Mouse (Mus musculus): ENCODE data around the gene Pink1. TPM values are rescaled to one million over a fixed set of nuclear protein-coding genes. Genes with fewer than 3 reads are reported as not detected.
"Not testable (repeated sequence)": the region's sequence is repeated elsewhere in the genome, so short reads cannot be mapped to it uniquely, and the experiment has no call there.

The Pink1 gene
- polyA plus RNA-seq, 1 experiment: 172 TPM

DNA sequence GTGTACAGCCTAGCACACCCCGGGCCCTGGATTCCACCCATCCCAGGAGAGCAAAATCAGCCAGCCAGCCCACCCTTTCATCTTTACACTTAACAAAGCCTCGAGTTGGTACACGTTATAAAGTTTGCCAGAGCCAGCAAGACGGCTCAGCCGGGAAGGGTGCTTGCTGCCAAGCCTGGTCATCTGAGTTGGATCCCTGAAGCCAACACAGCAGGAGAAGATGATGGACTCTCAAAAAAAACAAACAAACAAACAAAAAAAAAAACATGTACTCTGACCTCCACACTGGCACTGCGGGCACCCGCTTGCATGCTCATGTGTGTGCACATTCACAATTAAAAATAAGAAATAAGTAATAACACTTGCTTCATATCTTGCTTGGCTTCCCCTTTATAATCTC is 15.9 kb upstream of the Pink1 start:
- no peak for DNase-seq (ENCODE audit: low read depth)

- DNase-seq (ENCODE audit: low read depth): no peak
These were observed 15.3 kb upstream of the Pink1 start for GRCm38 (mm10) chr4:138341393-138341792.

- no peak for DNase-seq (ENCODE audit: low read depth)
These were observed 13.9 kb upstream of the Pink1 start for GRCm38 (mm10) chr4:138339963-138340362.

DNA sequence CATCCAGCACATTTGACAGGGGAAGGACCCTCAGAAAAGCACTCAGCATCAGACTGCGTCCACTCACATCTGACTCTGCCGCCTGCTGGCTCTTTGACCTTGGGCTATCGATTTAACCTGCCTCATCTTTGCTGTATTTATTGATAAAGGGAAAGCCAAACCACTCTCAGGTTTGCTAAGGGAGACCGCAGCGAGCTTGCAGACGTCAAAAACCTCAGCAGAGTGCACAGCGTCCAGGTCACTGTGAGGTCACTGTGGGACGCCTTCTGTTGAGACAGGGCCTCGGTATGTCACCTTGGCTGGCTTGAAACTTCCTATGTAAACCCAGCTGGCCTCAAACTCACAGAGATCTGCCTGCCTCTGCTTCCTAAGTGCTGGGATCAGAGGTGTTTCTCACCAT is 11.2 kb upstream of the Pink1 start:
- no peak for DNase-seq (ENCODE audit: low read depth)

DNA sequence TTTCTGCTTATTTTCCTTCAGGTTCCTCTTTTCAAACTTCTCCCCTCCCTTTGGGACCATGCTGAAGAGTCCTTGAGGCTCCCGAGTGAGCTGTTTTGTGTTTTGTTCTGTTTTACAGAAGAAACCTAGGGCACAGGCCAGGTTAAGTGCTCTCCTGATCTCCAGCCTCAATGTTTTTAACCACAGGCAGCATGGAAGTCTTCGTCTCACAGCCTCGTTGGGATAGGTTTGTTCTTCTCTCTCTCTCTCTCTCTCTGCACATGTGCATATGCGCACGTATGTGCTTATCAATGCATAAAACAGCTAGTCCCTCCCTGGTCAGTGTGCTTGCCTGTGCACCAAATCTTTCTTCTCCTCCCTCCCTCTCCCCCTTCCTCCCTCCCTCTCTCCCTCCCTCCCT is 10.8 kb upstream of the Pink1 start:
- no peak for DNase-seq (ENCODE audit: low read depth)

DNA sequence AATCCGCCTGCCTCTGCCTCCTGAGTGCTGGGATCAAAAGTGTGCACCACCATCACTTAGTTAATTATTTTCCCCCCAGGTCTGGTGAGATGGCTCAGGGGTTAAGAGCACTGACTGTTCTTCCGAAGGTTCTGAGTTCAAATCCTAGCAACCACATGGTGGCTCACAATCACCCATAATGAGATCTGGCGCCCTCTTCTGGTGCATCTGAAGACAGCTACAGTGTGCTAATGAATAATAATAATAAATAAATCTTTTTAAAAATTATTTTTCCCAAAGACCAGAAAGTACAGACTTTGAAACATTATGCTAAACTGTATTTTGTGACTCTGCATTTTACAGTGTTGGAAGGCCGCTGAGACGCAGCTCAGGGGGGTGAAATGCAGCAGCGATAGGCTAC is 9.5 kb upstream of the Pink1 start:
- DNase-seq (ENCODE audit: low read depth): no peak

GRCm38 (mm10) chr4:138335036-138335435 is 8.9 kb upstream of the Pink1 start:
- no peak for DNase-seq (ENCODE audit: low read depth)

DNA sequence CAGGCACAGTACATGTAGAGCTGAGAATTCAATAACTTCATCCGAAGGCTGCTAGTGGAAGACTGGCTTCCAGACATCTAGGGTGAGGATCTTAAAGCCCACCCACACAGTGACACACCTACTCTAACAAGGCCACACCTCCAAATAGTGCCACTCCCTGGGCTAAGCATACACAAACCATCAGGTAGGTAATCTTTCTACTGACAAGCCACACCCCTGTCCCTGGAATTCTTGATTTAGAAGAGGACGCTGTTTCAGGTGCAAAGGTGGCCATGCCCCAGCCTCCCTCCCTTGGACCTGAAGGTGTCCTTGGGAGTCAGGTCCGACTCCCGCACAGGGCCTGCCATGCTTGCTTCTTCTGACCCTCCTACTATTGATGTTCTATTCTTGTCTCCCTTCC is 7.0 kb upstream of the Pink1 start:
- DNase-seq (ENCODE audit: low read depth): no peak

- no peak for DNase-seq (ENCODE audit: low read depth)
These were observed 5.5 kb upstream of the Pink1 start for GRCm38 (mm10) chr4:138331647-138332046.

GRCm38 (mm10) chr4:138330264-138330671 is 4.2 kb upstream of the Pink1 start:
- no peak for DNase-seq (ENCODE audit: low read depth)

GRCm38 (mm10) chr4:138327891-138328470 is 1.9 kb upstream of the Pink1 start:
- no peak for DNase-seq (ENCODE audit: low read depth)

- DNase-seq (ENCODE audit: low read depth): not testable (repeated sequence)
These were observed 1.0 kb upstream of the Pink1 start for GRCm38 (mm10) chr4:138327155-138327554.

- no peak for DNase-seq (ENCODE audit: low read depth)
These were observed 536 bp downstream of the Pink1 start for GRCm38 (mm10) chr4:138325466-138326076.

DNA sequence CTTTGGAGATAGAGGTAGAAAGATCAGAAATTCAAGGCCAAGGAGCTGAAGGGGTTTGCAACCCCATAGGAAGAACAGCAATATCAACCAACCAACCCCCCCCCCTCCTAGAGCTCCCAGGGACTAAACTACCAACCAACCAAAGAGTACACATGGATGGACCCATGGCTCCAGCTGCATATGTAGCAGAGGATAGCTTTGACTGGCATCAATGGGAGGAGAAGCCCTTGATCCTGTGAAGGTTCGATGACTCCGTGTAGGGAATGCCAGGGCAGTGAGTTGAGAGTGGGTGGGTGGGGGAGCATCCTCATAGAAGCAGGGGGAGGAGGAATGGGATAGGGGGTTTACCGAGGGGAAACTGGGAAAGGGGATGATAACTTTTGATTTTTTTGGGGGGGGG is 1.7 kb downstream of the Pink1 start:
- no peak for DNase-seq (ENCODE audit: low read depth)

DNA sequence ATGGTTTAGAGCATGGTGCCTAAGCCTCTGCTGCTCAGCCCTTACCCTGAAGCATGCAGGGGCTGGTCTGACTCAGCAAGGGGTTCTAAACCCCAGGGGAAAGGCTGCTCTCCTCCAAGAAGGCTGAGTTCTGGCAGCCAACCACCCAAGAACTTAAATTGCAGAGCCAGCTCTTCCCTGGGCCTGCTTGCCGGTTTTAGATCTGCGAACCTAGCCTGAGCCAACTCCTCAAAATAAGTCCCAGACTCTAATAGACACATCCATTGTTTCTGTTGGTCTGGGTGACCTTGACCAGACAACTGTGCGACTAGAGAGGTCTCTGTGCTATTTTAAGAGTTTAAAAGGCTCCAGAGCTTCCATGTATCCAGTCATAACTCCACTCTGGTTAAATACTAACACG is 2.4 kb downstream of the Pink1 start:
- DNase-seq (ENCODE audit: low read depth): no peak

GRCm38 (mm10) chr4:138322692-138323091 is 3.4 kb downstream of the Pink1 start:
- DNase-seq (ENCODE audit: low read depth): no peak

DNA sequence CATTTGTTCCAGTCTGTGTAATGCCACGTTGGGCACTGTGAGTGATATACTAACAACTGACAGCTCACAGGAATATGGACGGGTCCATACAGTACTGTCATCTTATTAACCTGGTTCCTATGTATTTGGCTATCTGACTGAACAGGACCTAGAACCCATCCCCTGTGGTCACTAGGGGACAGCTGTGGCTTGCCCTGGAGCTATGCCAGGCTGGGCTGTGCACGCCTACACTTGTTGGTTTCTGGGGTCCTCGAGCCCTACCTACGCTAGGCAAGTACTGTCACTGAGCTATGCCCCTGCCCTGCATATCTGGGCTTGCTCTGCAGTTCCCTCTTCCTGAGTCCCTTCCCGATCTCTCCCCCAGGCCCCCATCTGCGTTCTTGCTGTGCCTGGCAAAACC is 4.6 kb downstream of the Pink1 start:
- no peak for DNase-seq (ENCODE audit: low read depth)

- no peak for DNase-seq (ENCODE audit: low read depth)
These were observed 5.4 kb downstream of the Pink1 start for GRCm38 (mm10) chr4:138320711-138321110.

- DNase-seq (ENCODE audit: low read depth): no peak
These were observed 6.6 kb downstream of the Pink1 start for GRCm38 (mm10) chr4:138319508-138319907.

DNA sequence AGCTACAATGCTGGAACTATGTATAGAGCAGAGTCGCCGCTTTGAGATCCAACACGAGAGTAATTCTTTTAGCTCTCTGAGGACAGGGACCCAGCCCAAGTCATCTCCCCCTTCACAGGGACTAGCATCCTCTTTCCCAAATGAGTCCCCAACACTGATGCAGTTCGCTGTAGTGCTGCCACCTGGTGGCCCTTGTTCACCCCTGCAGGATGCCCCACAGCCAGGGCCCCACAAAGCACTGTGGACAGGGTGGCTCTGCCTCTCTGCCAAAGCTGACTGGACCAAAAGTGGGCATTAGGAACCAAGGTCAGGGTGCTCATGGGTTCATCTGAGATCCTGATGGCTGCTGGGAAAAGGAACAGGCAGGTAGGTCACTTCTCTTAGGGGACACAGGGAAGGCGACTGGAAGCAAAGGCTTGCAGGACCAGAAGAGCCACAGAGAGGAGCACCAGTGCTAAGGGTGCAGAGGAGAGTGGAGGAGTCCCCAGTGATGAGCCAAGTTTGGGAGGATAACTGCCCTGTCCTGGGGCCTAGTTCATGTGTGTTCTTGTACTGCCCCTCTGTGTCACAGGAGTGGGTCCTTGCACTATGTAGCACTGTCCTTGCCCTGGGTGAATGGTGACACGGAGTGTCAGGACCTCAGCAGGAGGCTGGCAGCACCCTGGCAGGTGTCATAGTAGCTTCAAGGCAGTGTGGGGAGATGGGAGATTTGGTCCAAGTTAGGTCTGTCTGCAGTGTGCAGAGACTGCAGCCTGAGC is 7.4 kb downstream of the Pink1 start:
- no peak for DNase-seq (ENCODE audit: low read depth)

DNA sequence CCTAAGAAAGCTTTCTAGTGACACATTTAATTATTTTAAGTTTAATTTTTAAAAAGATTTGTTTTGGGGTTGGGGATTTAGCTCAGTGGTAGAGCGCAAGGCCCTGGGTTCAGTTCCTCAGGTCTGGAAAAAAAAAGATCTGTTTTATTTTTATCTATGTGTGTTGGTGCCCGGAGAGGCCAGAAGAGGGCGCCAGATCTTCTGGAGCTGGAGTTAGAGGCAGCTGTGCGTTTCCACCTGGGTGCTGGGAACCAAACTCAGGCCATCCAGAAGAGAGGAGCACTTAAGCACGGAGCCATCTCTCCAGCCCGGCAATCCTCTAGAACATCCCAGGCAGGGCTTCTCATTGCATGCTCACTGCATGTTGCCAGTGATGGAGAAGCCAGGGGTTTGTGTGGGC is 9.7 kb downstream of the Pink1 start:
- DNase-seq (ENCODE audit: low read depth): no peak

DNA sequence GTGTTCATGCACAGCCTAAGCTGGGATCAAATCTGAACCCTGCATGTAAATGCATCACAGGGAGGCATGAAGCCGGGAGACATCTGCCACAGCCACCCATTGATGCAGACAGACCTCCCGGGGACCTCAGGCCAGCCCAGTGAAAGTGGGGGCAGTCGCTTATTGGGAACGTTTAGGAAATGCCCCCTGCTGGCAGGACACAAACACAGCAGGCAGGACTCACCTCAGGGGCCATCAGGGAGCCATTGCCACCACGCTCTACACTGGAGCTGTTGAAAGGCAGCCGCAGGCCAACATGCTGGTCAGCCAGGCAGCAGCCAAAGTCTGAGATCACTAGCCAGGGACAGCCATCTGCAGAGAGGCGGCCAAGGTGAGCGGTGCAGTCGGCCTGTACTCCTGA is 10.3 kb downstream of the Pink1 start:
- DNase-seq (ENCODE audit: low read depth): no peak

DNA sequence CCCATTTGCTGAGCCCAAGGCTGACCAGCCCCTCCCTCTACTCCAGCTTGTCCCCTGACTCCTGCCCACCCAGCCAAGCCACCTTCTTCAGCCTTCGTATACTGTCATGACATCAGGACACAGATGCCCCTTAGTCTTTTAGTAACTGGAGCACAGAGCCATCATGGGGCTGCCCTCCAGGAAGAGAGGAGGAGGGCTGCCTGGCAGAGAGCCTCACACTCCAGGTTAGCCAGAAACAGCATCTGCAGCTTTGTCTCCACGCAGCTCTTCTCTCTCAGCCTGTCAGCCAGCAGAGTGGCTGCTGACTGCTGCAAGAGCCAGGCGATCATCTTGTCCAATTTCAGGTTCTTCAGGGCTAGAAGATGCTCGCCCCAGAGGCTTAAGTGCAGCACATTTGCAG is 12.3 kb downstream of the Pink1 start:
- DNase-seq (ENCODE audit: low read depth): no peak

Data from gonadal fat pad, adult 2 months (tissue).